Mouse (Mus musculus): ENCODE data around the gene Rcc2. TPM values are rescaled to one million over a fixed set of nuclear protein-coding genes. Genes with fewer than 3 reads are reported as not detected.
A peak's percentile ranks its signal among the peaks of the same experiment; 100 is the strongest.

Gene Rcc2
- polyA plus RNA-seq, 1 experiment from 2014 or later: 106 TPM

DNA sequence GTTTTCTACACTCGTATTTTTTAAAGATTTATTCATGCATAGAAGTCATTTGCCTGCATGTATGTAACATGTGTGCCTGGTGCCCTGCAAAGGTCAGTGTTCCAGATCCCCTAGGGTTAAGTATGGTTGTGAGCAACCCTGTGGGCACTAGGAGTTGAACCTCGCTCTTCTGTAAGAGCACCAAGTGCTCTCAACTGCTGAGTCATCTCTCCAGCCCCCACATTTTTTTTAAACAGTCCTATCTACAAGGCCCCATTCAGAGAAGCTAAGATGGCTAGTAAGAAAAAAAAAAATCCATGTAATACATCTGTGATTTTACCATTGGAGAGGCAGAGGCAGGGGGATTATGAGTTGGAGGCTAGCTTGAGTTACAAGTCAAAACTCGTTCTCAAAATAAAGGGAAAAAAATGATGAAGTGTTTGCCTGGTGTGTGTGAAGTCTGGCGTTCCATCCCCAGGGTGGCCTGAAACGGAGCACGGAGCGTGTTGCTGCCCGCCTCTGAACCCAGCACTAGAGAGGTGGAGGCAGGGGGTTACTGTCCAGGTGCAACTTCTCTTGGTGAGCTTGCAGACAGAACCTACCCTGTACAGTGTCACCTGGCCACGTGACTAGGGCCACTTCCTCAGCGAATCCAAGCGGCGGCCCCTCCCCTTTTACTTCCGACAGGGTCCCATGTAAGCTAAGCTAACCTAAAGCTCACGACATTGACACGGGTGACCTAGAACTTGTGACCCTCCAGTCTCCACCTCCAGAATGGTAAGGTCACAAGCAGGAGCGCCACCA is 10.3 kb upstream of the Rcc2 start:
- no peak overlapping the region for H3K9ac ChIP-seq
- no peaks in the 10 kb centered on the region for H3K36me3 ChIP-seq
- no peak overlapping the region for H3K4me3 ChIP-seq
- no peak overlapping the region for H3K27ac ChIP-seq
- 0 out of 2 replicates have a peak, but pooled peaks cover under 1% of the 10 kb centered on the region for H3K4me1 ChIP-seq
- WGBS: 77% methylated on average over 16 of the region's 16 CpGs
- no peak for ATAC-seq (ENCODE audit: low FRiP score, low read depth)
- no peak overlapping the region for H3K4me2 ChIP-seq (replicated peaks)
- H3K9me3 ChIP-seq: no peaks in the 10 kb centered on the region
- 0 out of 2 replicates have a peak, but pooled peaks cover 2% of the 10 kb centered on the region for H3K27me3 ChIP-seq (replicated peaks)

DNA sequence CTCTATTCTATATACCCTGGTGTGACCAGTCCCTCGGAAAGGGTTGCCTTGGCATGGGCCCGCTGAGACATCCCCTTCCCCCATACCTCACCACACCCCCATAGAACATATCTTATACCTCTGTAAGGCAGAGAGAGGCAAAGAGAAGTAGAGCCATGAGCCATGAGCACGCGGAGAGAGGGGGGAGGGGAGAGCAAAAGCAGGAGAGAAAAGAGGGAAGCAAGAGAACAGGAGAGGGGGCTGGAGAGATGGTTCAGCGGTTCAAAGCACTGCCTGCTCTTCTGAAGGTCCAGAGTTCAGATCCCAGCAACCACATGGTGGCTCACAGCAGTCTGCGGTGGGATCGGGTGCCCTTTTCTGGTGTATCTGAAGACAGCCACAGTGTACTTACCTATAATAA is 8.9 kb upstream of the Rcc2 start:
- Histone ChIP-seq H3K9ac (no peak overlapping the region), H3K4me2 (replicated peaks) (no peak overlapping the region), H3K27me3 (replicated peaks) (0 out of 2 replicates have a peak, but pooled peaks cover 2% of the 10 kb centered on the region), H3K9me3 (no peaks in the 10 kb centered on the region), H3K4me3 (no peak overlapping the region), H3K4me1 (0 out of 2 replicates have a peak, but pooled peaks cover 3% of the 10 kb centered on the region), H3K36me3 (no peaks in the 10 kb centered on the region), H3K27ac (no peak overlapping the region)
- ATAC-seq (ENCODE audit: low FRiP score, low read depth): no peak
- 72% methylated on average over 7 of the region's 7 CpGs for WGBS

DNA sequence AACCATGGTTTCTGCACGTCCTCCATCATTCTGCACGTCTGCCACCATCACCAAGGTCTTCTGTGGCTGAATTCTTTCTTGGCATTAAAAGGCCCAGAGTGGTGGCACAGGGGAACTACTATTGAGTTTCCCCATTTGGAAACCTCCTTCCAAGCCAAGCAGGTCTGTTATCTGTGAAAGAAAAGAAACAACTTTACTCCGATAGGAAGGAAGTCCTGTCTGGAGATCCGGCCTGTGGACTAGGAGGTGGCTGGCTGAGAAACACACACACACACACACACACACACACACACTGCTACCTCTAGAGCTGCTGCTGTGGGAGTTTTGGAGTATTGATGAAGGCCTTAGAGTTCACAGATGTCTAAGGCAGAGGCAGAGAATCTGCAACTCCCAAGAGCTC is 6.8 kb upstream of the Rcc2 start:
- no peaks in the 10 kb centered on the region for H3K9me3 ChIP-seq
- no peak overlapping the region for H3K4me2 ChIP-seq (replicated peaks)
- ATAC-seq (ENCODE audit: low FRiP score, low read depth): no peak
- WGBS: 86% methylated on average over 4 of the region's 4 CpGs
- no peak overlapping the region for H3K27ac ChIP-seq
- 0 out of 2 replicates have a peak, but pooled peaks cover 3% of the 10 kb centered on the region for H3K4me1 ChIP-seq
- H3K36me3 ChIP-seq: no peaks in the 10 kb centered on the region
- H3K9ac ChIP-seq: no peak overlapping the region
- H3K27me3 ChIP-seq (replicated peaks): peaks cover 7% of the 10 kb centered on the region
- H3K4me3 ChIP-seq: no peak overlapping the region

DNA sequence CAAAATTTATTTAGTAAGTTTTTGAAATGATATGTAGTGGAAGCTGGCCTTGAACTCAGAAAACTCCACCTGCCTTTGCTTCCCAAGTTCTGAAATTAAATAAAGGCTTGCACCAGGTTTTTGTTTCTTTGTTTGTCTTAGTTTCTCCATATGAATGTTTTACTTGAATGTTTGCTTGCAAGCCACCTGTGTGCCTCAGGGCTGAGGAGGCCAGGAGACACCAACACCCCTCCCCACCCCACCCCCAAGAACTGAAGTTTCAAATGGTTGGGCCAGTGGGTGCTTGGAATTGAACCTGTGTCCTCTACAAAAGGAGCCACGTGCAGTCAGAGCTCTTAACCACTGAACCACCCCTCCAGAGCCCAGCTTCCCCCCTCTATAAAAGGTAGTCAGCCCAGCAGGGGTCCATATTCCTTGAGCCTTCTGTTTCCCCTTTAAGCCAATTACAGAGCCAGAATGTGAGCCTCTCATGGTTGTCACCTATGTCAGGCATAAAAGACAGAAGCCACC is 5.7 kb upstream of the Rcc2 start:
- Histone ChIP-seq H3K36me3 (no peaks in the 10 kb centered on the region), H3K4me3 (no peak overlapping the region), H3K9me3 (no peaks in the 10 kb centered on the region), H3K27ac (no peak overlapping the region), H3K27me3 (replicated peaks) (peaks cover 17% of the 10 kb centered on the region), H3K9ac (no peak overlapping the region), H3K4me2 (replicated peaks) (no peak overlapping the region), H3K4me1 (peaks cover 8% of the 10 kb centered on the region; the same call in 1 of the 2 replicates)
- WGBS: 12% methylated on average over 1 of the region's 1 CpGs
- ATAC-seq (ENCODE audit: low FRiP score, low read depth): no peak

DNA sequence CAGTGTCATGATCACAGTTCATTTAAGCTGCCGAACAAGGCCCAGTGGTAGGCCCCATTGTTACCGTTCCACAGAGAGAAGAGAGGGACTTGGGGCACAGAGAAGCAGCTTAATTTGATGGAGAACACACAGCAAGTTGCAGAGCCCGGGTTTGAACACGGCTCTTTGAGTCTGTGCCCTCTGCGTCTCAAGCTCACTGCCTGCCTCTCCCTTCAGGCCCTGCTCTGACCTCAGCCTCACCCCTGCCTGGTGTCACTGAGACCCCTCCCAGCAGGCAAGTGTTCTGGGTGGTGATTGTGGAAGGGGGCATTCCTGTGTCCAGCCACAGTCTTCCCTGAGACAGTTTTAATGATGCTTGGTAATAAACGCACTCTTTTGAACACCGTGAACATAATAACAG is 5.2 kb upstream of the Rcc2 start:
- Histone ChIP-seq H3K9ac (no peak overlapping the region), H3K36me3 (no peaks in the 10 kb centered on the region), H3K9me3 (no peaks in the 10 kb centered on the region), H3K4me2 (replicated peaks) (no peak overlapping the region), H3K4me3 (no peak overlapping the region), H3K27ac (no peak overlapping the region), H3K27me3 (replicated peaks) (peaks cover 19% of the 10 kb centered on the region), H3K4me1 (peaks cover 13% of the 10 kb centered on the region)
- 58% methylated on average over 7 of the region's 7 CpGs for WGBS
- ATAC-seq (ENCODE audit: low FRiP score, low read depth): no peak

DNA sequence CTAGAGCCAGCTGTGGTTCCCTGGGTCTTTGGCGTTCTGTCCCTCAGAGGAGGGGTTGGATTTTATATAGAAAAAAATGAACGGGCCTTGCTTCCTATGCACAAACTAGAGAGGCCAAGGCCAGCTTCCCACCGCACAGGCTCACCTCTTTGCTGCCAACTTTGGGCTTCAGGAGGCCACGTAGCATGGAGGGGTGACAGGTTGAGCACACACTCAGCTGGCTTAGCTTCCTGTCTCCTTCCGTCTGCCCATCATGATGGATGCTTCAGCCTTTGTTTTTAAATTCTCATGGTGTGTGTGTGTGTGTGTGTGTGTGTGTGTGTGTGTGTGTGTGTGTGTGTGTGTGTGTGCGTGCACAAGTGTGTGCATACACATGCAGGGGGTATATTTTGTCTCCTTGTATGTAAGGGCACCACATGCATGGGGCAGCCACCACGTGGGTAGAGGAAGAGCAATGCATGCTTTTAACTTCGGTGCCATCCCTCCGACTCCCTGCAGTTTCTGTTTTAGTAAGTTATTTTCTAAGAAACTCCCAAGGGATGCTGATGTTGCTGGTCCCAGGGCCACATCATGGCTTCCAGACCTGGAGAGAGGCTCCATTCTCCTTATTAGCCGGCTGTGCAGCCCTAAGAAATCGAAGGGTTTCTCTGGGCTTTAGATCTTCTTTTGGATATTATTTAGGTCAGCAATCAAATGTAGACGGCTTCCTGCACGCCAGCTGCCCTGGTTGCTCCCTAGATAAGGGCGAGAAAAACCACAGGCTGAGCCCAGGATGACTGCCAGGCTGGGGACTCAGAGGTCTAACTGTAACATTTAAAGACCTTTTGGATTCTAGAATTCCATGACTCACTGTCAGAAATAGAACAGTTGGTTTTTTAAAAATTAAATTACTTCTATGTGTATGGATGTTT is 4.4 kb upstream of the Rcc2 start:
- no peak overlapping the region for H3K4me2 ChIP-seq (replicated peaks)
- H3K9me3 ChIP-seq: no peaks in the 10 kb centered on the region
- no peak overlapping the region for H3K9ac ChIP-seq
- peaks cover 23% of the 10 kb centered on the region for H3K27me3 ChIP-seq (replicated peaks)
- H3K4me3 ChIP-seq: no peak overlapping the region
- ATAC-seq (ENCODE audit: low FRiP score, low read depth): no peak
- H3K36me3 ChIP-seq: no peaks in the 10 kb centered on the region
- WGBS: 79% methylated on average over 14 of the region's 14 CpGs
- peaks cover 16% of the 10 kb centered on the region for H3K4me1 ChIP-seq
- H3K27ac ChIP-seq: no peak overlapping the region

DNA sequence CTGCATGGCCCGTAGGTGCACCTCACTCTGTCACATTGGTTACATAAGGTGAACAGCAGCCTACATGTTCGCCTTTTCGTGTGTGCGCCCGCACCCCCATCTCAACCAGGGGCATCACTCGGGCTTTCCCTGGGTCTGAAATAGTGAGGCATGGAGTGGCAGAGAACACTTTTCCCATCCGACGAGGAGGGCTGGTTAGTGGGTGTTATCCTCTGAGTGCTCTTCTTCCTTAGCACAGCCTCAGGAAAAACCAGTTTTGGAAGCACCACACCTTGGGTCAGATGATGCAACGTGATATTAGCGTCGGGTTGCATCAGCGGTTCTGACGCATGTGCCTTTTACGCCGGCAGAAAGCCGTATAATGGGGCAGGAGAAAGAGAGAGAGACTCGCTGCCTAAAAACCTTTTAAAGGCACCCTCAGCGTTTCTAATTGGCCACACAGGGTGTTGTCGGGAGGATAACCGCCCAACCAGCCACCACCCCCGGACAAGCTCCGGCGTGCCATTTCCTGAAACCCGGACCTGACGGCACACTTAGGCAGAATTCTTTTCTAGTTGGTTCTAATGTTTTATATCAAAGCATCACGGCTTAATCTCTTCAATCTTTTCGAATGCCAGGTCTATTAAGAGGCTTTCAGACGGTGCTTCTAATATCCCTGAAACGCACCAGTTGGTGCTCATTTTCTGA is 757 bp upstream of the Rcc2 start:
- peak overlapping the region; percentile 21 for H3K4me3 ChIP-seq
- 7% methylated on average over 29 of the region's 29 CpGs for WGBS
- peaks cover 9% of the 10 kb centered on the region; the same call in 1 of the 2 replicates for H3K36me3 ChIP-seq
- H3K9me3 ChIP-seq: no peaks in the 10 kb centered on the region
- peak overlapping the region; percentile 84 for H3K4me2 ChIP-seq (replicated peaks)
- H3K27me3 ChIP-seq (replicated peaks): peaks cover 21% of the 10 kb centered on the region
- no peak overlapping the region for H3K27ac ChIP-seq
- peak overlapping the region; percentile 36; the same call in 1 of the 2 replicates for H3K9ac ChIP-seq
- peaks cover 28% of the 10 kb centered on the region for H3K4me1 ChIP-seq
- no peak for ATAC-seq (ENCODE audit: low FRiP score, low read depth)

DNA sequence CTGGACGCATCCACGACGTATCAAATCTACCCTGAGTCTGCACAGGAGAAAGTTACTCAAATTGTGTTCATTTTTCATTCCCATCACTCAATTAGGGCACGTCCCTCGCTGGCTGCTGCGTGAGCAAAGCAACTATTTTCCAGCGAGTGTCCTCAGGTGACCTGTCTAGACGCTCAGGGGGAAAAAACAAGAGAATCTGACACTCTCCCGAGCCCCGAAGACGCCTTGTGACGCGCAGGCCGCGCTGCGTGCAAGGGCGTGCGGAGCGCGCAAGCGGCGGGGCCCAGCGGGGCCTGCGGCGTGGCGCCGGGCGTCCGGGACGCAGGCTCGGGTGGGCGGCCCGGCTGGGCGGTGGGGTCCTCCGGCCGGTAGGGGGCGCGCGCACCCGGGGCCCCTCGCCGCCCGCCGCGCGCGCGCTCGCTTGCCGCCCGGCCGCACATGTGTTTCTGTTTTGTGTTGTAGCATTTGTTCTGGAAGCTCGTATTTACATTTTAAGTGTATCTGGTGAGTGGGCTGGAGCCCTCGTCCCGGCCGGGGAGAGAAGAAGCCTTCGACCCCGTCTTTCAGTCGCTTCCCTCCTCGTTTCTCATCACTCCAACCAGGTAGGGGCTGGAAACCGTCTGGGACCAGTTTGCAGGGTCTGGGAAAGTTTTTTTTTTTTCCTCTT is 841 bp downstream of the Rcc2 start:
- Histone ChIP-seq H3K27me3 (replicated peaks) (peaks cover 21% of the 10 kb centered on the region), H3K4me2 (replicated peaks) (peak overlapping the region; percentile 84), H3K4me1 (peaks cover 41% of the 10 kb centered on the region), H3K4me3 (peak overlapping the region; percentile 94), H3K9me3 (no peaks in the 10 kb centered on the region), H3K36me3 (peaks cover 25% of the 10 kb centered on the region), H3K9ac (peak overlapping the region; percentile 97), H3K27ac (peak overlapping the region; percentile 98)
- under 1% methylated on average over 61 of the region's 61 CpGs for WGBS
- peak; percentile 78 for ATAC-seq (ENCODE audit: low FRiP score, low read depth)

DNA sequence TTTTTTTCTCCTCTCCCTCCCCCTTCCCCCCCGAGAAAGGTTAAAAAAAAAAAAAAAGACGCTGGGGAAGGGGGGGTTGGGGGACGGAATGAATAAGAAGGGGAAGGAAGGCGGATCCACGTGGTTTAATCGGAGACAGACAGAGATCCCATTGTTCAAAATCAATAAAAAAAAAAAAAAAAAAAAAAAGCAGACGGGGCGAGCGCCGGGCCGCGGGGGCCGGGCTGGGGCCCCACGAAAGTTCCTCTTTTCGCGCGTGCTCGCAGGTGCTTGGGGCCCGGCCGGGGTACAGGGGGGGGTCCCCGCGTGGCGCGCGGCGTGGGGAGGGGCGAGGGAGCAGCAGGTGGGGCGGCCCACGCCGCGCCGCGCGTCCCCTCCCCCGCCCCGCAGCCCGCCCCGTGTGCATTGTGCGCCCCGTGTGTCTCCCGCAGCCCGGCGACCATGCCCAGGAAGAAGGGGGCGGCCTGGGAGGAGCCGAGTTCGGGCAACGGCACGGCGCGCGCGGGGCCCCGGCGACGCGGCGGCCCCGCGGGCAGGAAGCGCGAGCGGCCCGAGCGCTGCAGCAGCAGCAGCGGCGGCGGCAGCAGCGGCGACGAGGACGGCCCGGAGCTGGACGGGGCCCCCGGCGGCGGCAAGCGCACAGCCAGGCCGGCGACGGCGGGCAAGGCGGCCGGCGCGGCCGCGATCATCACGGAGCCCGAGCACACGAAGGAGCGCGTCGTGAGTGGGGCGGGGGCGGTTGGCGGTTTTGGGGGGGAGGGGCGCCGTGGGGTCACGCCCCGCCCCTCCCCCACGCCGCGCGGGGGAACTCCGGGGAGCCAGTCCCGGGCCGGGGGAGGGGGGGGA is 1.6 kb downstream of the Rcc2 start:
- H3K9me3 ChIP-seq: no peaks in the 10 kb centered on the region
- H3K9ac ChIP-seq: peak overlapping the region; percentile 97
- peak overlapping the region; percentile 94 for H3K4me3 ChIP-seq
- peaks cover 21% of the 10 kb centered on the region for H3K27me3 ChIP-seq (replicated peaks)
- WGBS: under 1% methylated on average over 86 of the region's 107 CpGs
- H3K36me3 ChIP-seq: peaks cover 32% of the 10 kb centered on the region
- peaks cover 41% of the 10 kb centered on the region for H3K4me1 ChIP-seq
- H3K27ac ChIP-seq: peak overlapping the region; percentile 98
- peak overlapping the region; percentile 84 for H3K4me2 ChIP-seq (replicated peaks)
- no peak for ATAC-seq (ENCODE audit: low FRiP score, low read depth)

DNA sequence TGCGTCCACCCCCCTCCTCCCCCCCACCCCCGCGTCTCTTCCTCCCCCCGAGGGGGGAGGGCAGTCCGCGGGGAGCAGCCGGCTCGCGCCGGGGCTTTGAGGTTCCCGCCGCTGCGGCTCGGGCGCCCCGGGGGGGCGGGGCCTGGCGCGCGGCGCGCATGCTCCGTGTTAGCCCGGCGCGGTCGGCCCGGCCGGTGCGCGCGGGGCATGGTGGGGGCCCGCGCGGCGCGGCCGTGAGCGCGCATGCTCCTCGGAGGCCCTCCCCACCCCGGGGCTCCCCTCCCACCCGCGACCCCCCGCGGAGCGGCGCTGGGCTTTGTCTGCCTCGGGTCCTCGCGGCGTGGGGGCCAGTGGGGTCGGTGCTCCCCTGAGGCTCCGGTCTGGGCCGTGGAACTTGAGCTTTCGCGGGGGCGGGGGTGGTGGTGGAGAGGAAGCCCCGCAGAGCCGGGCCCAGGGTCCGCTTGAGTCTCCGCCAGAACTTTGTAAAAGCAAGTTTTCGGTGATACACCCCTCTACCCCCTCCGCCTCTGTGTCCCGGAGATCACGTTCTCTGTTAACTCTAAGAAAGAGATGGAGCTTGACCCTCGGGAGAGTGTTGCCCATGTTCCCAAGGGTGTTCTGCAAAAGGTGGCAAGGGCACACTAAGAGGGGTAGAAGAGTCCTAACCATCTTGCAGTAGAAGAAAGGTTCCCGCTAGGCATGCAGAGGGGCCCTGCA is 2.4 kb downstream of the Rcc2 start:
- H3K4me1 ChIP-seq: peaks cover 48% of the 10 kb centered on the region
- peak; percentile 68; the same call in 1 of the 2 replicates for ATAC-seq (ENCODE audit: low FRiP score, low read depth)
- WGBS: 1% methylated on average over 49 of the region's 68 CpGs

More for the DNA sequence above, 2.4 kb downstream of the Rcc2 start:
- H3K36me3 ChIP-seq: peaks cover 39% of the 10 kb centered on the region
- H3K9me3 ChIP-seq: no peaks in the 10 kb centered on the region
- H3K9ac ChIP-seq: peak overlapping the region; percentile 97
- peak overlapping the region; percentile 84 for H3K4me2 ChIP-seq (replicated peaks)
- H3K27ac ChIP-seq: peak overlapping the region; percentile 98
- peak overlapping the region; percentile 94 for H3K4me3 ChIP-seq
- peaks cover 21% of the 10 kb centered on the region for H3K27me3 ChIP-seq (replicated peaks)
